Comparison of ENCODE assay signal across 8 mouse cellular contexts in the genomic region with DNA sequence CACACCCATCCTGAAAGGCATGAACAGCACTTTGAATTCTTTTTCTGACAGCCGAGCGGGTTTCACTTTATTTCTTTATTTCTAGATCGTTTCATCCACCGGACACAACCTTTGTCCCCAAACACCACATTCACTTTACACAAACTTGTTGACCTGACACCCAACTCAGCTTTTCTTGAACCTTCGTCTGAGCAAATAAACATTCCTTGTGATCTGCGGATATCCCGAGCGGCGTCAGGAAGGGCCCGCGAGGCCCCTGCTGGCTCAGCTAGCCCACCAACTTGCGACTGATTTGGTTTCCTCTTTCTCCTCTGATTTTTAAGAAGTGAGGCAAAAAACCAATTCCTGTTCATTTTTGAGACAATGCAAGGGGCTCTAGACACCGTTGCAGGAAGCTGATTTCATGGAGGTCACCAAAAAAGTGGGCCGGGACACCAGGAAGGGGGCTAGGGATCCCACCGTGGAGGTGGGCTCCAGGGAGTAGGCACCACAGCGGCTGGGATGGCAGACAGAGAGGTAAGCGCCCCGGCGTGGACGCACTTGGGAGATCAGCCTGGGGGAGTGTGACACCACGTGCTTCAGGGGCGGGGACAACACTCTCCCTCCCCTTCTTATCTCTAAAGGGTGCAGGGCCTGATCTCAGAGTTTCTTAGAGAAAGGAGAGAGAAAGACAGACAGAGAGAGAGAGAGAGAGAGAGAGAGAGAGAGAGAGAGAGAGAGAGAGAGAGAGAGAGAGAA. TPM values are rescaled to one million over a fixed set of nuclear protein-coding genes. Genes with fewer than 3 reads are reported as not detected.
DNase-seq lines count a peak whose midpoint lies in the region; ATAC-seq and TF ChIP-seq lines count a peak whose summit lies in the region.

A gene (plus strand): TSS at position 264 of the 738 bp plus-strand sequence.

- 6% methylated on average over 22 of the region's 22 CpGs for WGBS in forebrain, embryonic 14.5 days
- WGBS in heart, postnatal 0 days: 2% methylated on average over 22 of the region's 22 CpGs
- WGBS in liver, embryonic 16.5 days (ENCODE audit: insufficient replicate concordance): 1% methylated on average over 22 of the region's 22 CpGs
- 6% methylated on average over 22 of the region's 22 CpGs for WGBS in neural tube, embryonic 11.5 days
- WGBS in stomach, embryonic 16.5 days: 3% methylated on average over 22 of the region's 22 CpGs

- peak; percentile 81 for DNase-seq in ES-CJ7 (ENCODE audit: low read depth, low spot score)
- DNase-seq in cerebellum, adult 11-12 months: peak; percentile 13
- DNase-seq in forebrain, embryonic 14.5 days (ENCODE audit: low spot score): peak; percentile 75
- peak; percentile 77 for DNase-seq in heart, postnatal 0 days (ENCODE audit: low spot score)
- peak; percentile 86 to 89 for DNase-seq in kidney, postnatal 36 days
- DNase-seq in neural tube, embryonic 11.5 days (ENCODE audit: low spot score): peak; percentile 79

- peak within 1 kb of the TSS; percentile 51 for H3K4me3 ChIP-seq in forebrain, embryonic 14.5 days (ENCODE audit: low read depth, low read length)
- peak within 1 kb of the TSS; percentile 58 for H3K4me3 ChIP-seq in heart, postnatal 0 days (ENCODE audit: low read depth, low read length)
- H3K4me3 ChIP-seq in liver, embryonic 16.5 days (ENCODE audit: low read depth, low read length): peak within 1 kb of the TSS; percentile 91
- peak within 1 kb of the TSS; percentile 53 for H3K4me3 ChIP-seq in neural tube, embryonic 11.5 days (ENCODE audit: low read depth, low read length)
- peak within 1 kb of the TSS; percentile 72 for H3K4me3 ChIP-seq in stomach, embryonic 16.5 days (replicated peaks; ENCODE audit: low read length)

- ATAC-seq in forebrain, embryonic 14.5 days: peak; percentile 89
- peak; percentile 96 for ATAC-seq in heart, postnatal 0 days (ENCODE audit: insufficient read depth, low read depth)
- peak; percentile 91 for ATAC-seq in liver, embryonic 16.5 days (ENCODE audit: low read depth)
- peak; percentile 94 for ATAC-seq in neural tube, embryonic 11.5 days (ENCODE audit: insufficient read depth, low FRiP score, low TSS enrichment)
- ATAC-seq in stomach, embryonic 16.5 days (ENCODE audit: insufficient read depth, low FRiP score): peak; percentile 94

- H3K27me3 ChIP-seq in forebrain, embryonic 14.5 days (replicated peaks; ENCODE audit: control insufficient read depth, insufficient read depth, low read length): 0 out of 2 replicates have a peak, but pooled peaks cover 8% of the 10 kb centered on the region
- 0 out of 2 replicates have a peak, but pooled peaks cover 4% of the 10 kb centered on the region for H3K27me3 ChIP-seq in heart, postnatal 0 days (ENCODE audit: control insufficient read depth, insufficient read depth, low read length)
- no peaks in the 10 kb centered on the region for H3K27me3 ChIP-seq in liver, embryonic 16.5 days (ENCODE audit: control insufficient read depth, insufficient read depth, low read depth, low read length)
- H3K27me3 ChIP-seq in neural tube, embryonic 11.5 days (ENCODE audit: control insufficient read depth, insufficient read depth, low read length): no peaks in the 10 kb centered on the region
- no peaks in the 10 kb centered on the region for H3K27me3 ChIP-seq in stomach, embryonic 16.5 days (ENCODE audit: control insufficient read depth, insufficient read depth, low read length)

- H3K4me1 ChIP-seq in forebrain, embryonic 14.5 days (ENCODE audit: control insufficient read depth, insufficient read depth, low read length): peaks cover 4% of the 10 kb centered on the region
- peaks cover 5% of the 10 kb centered on the region; the same call in 1 of the 2 replicates for H3K4me1 ChIP-seq in heart, postnatal 0 days (ENCODE audit: control insufficient read depth, insufficient read depth)
- H3K4me1 ChIP-seq in liver, embryonic 16.5 days (ENCODE audit: control insufficient read depth, low read depth, low read length): peaks cover 24% of the 10 kb centered on the region
- 0 out of 2 replicates have a peak, but pooled peaks cover 2% of the 10 kb centered on the region for H3K4me1 ChIP-seq in neural tube, embryonic 11.5 days (ENCODE audit: control insufficient read depth, insufficient read depth, low read length)
- peaks cover 15% of the 10 kb centered on the region for H3K4me1 ChIP-seq in stomach, embryonic 16.5 days (ENCODE audit: control insufficient read depth, insufficient read depth, low read length)

- H3K4me2 ChIP-seq in forebrain, embryonic 14.5 days (ENCODE audit: low read length): peak within 1 kb of the TSS; percentile 98
- peak within 1 kb of the TSS; percentile 87 for H3K4me2 ChIP-seq in heart, postnatal 0 days (ENCODE audit: low read depth, low read length)
- H3K4me2 ChIP-seq in liver, embryonic 16.5 days (ENCODE audit: low read depth, low read length): peak within 1 kb of the TSS; percentile 99
- peak within 1 kb of the TSS; percentile 96 for H3K4me2 ChIP-seq in neural tube, embryonic 11.5 days (ENCODE audit: low read depth)
- H3K4me2 ChIP-seq in stomach, embryonic 16.5 days (ENCODE audit: low read depth, low read length): peak within 1 kb of the TSS; percentile 99

- H3K9me3 ChIP-seq in forebrain, embryonic 14.5 days (replicated peaks; ENCODE audit: control insufficient read depth, low read length): no peaks in the 10 kb centered on the region
- H3K9me3 ChIP-seq in heart, postnatal 0 days (replicated peaks; ENCODE audit: control insufficient read depth, low read length): no peaks in the 10 kb centered on the region
- no peaks in the 10 kb centered on the region for H3K9me3 ChIP-seq in liver, embryonic 16.5 days (replicated peaks; ENCODE audit: control insufficient read depth, low read length)
- no peaks in the 10 kb centered on the region for H3K9me3 ChIP-seq in neural tube, embryonic 11.5 days (ENCODE audit: control insufficient read depth, low read length)
- no peaks in the 10 kb centered on the region for H3K9me3 ChIP-seq in stomach, embryonic 16.5 days (replicated peaks; ENCODE audit: control insufficient read depth, low read length)

- H3K36me3 ChIP-seq in forebrain, embryonic 14.5 days (ENCODE audit: control insufficient read depth, insufficient read depth, low read length): no peaks in the 10 kb centered on the region
- H3K36me3 ChIP-seq in heart, postnatal 0 days (replicated peaks; ENCODE audit: control insufficient read depth, insufficient read depth, low read length): no peaks in the 10 kb centered on the region
- H3K36me3 ChIP-seq in liver, embryonic 16.5 days (ENCODE audit: control insufficient read depth, insufficient read depth): no peaks in the 10 kb centered on the region
- no peaks in the 10 kb centered on the region for H3K36me3 ChIP-seq in neural tube, embryonic 11.5 days (ENCODE audit: control insufficient read depth, insufficient read depth, low read length)
- no peaks in the 10 kb centered on the region for H3K36me3 ChIP-seq in stomach, embryonic 16.5 days (ENCODE audit: control insufficient read depth, insufficient read depth, low read length)

- peak within 1 kb of the TSS; percentile 70 for H3K9ac ChIP-seq in forebrain, embryonic 14.5 days (ENCODE audit: low read length)
- peak within 1 kb of the TSS; percentile 49 for H3K9ac ChIP-seq in heart, postnatal 0 days (replicated peaks; ENCODE audit: low read depth, low read length)
- H3K9ac ChIP-seq in liver, embryonic 16.5 days (ENCODE audit: low read depth, low read length): peak within 1 kb of the TSS; percentile 89
- H3K9ac ChIP-seq in neural tube, embryonic 11.5 days (ENCODE audit: low read length): peak within 1 kb of the TSS; percentile 62
- peak within 1 kb of the TSS; percentile 78 for H3K9ac ChIP-seq in stomach, embryonic 16.5 days (ENCODE audit: low read length)

- H3K27ac ChIP-seq in forebrain, embryonic 14.5 days (ENCODE audit: low read depth, low read length): peak within 1 kb of the TSS; percentile 27; the same call in 1 of the 2 replicates
- peak within 1 kb of the TSS; percentile 22; the same call in 1 of the 2 replicates for H3K27ac ChIP-seq in heart, postnatal 0 days (ENCODE audit: low read depth)
- H3K27ac ChIP-seq in liver, embryonic 16.5 days (ENCODE audit: low read length): peak within 1 kb of the TSS; percentile 96
- H3K27ac ChIP-seq in neural tube, embryonic 11.5 days (ENCODE audit: low read depth, low read length): peak within 1 kb of the TSS; percentile 29
- H3K27ac ChIP-seq in stomach, embryonic 16.5 days (ENCODE audit: low read length): peak within 1 kb of the TSS; percentile 79

- TF ChIP-seq EP300 in heart, postnatal 0 days (IDR thresholded peaks at IDR 0.05; ENCODE audit: low read depth): no peak

- peak; percentile 39 for TF ChIP-seq CTCF in heart, postnatal 0 days (IDR thresholded peaks at IDR 0.05; ENCODE audit: low read depth)

RNA-seq across cellular contexts. Expression of the gene that starts here (rescaled TPM):
- 7.2 and 9.1 TPM in 2 replicates for polyA plus RNA-seq in forebrain, embryonic 14.5 days (2014; fragmentation: Nextera tagmentation; extraction: Ambion mirVana)
- total RNA-seq in heart, postnatal 0 days (2014; rRNA removed; ENCODE audit: low replicate concordance): 12.8 and 14.4 TPM in 2 replicates
- polyA plus RNA-seq in heart, postnatal 0 days (2015; fragmentation: Nextera tagmentation; extraction: Ambion mirVana): 9.9 and 10.2 TPM in 2 replicates
- polyA plus RNA-seq in liver, embryonic 16.5 days (2015; fragmentation: Nextera tagmentation; extraction: Ambion mirVana): 31.5 and 33.8 TPM in 2 replicates
- polyA plus RNA-seq in neural tube, embryonic 11.5 days (2014; fragmentation: Nextera tagmentation; extraction: Ambion mirVana): 17.8 and 20.6 TPM in 2 replicates
- 5.9 and 8.1 TPM in 2 replicates for polyA plus RNA-seq in stomach, embryonic 16.5 days (2015; fragmentation: Nextera tagmentation; extraction: Ambion mirVana)

Comparison
In these comparisons a context has a peak if more than half of its experiments do, and no peak if none do; other contexts are left out.
1. Peak in every context shown above with its lines: DNase-seq, ATAC-seq, H3K4me3 ChIP-seq and H3K27ac ChIP-seq.
2. DNase-seq: peak in every context shown above with its lines; median percentile 88 in kidney, postnatal 36 days; 81 in ES-CJ7; 79 in neural tube, embryonic 11.5 days; 77 in heart, postnatal 0 days; 75 in forebrain, embryonic 14.5 days; 13 in cerebellum, adult 11-12 months.
3. H3K27ac ChIP-seq: peak in every context shown above with its lines; median percentile 96 in liver, embryonic 16.5 days; 79 in stomach, embryonic 16.5 days; 29 in neural tube, embryonic 11.5 days; 27 in forebrain, embryonic 14.5 days; 22 in heart, postnatal 0 days.